Mouse (Mus musculus) erythroblast, embryonic 14.5 days (primary cell): ENCODE results near the gene Slc39a5. TPM values are rescaled to one million over a fixed set of nuclear protein-coding genes. Genes with fewer than 3 reads are reported as not detected.
A peak's percentile ranks its signal among the peaks of the same experiment; 100 is the strongest.

Source experiments
- H3K27me3 ChIP-seq: 2 replicates; pipeline ENCODE4 v1.6.1; 2012; ENCODE audit warnings: inconsistent platforms; ENCODE audit not compliant: control insufficient read depth
- H3K36me3 ChIP-seq: 2 replicates; pipeline ENCODE4 v1.6.1; 2012; ENCODE audit warnings: mild to moderate bottlenecking, inconsistent platforms; ENCODE audit not compliant: control insufficient read depth
- H3K4me1 ChIP-seq: 2 replicates; pipeline ENCODE4 v1.6.1; 2012; ENCODE audit warnings: inconsistent platforms; ENCODE audit not compliant: control insufficient read depth
- H3K4me3 ChIP-seq: replicated peaks from 2 replicates; pipeline ENCODE3; 2012; ENCODE audit warnings: moderate library complexity, mild to moderate bottlenecking, inconsistent platforms
- H3K9me3 ChIP-seq: 2 replicates; pipeline ENCODE4 v1.6.1; 2012; ENCODE audit warnings: low read length, inconsistent platforms, mixed read lengths; ENCODE audit not compliant: control insufficient read depth
- GATA1 ChIP-seq: IDR thresholded peaks from 2 replicates; pipeline ENCODE4 v1.6.1; 2012; ENCODE audit warnings: low read length, inconsistent platforms, mixed read lengths
- TAL1 ChIP-seq: IDR thresholded peaks from 3 replicates; pipeline ENCODE4 v1.6.1; 2012; ENCODE audit warnings: low read length, inconsistent platforms, mixed read lengths
- polyA plus RNA-seq: library from polyadenylated mRNA; stranded (reverse); fragments of >175 nt; gene quantifications from 2 replicates; pipeline ENCODE4 v1.2.3, GENCODE M21; 2012

The Slc39a5 gene
- 0.15 and 0.16 TPM in 2 replicates for polyA plus RNA-seq

- TF ChIP-seq TAL1 (no peak), GATA1 (no peak)
- peaks cover 10% of the 10 kb centered on the region for H3K4me1 ChIP-seq
- peaks cover 18% of the 10 kb centered on the region for H3K36me3 ChIP-seq
- no peaks in the 10 kb centered on the region for H3K9me3 ChIP-seq
- H3K27me3 ChIP-seq = no peaks in the 10 kb centered on the region
- H3K4me3 ChIP-seq = peak within 1 kb of the TSS; percentile 39
Observed at GRCm38 (mm10) chr10:128401056-128401455, at the start of gene Slc39a5. TSS of gene Slc39a5 (minus strand) at chr10:128401229.

DNA sequence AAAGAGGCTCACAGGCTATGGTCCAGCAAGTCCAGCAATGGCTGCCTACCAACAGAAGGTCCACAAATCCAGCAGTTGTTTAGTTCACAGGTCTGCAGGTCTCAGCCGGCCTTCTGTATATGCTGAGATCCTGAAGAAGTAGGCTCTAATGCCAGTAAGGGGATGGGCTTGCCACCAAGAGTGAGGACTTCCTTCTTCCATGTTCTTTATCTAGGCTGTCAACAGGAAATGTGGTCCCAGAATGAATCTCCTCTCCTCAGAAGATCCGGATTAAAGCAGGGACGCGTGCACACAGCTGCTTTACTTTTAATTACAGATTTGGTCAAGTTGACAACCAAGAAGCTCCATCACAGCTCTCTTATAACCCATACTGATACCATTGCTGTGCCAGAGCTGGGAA is 44.4 kb upstream of the Slc39a5 start:
- Histone ChIP-seq H3K4me3 (no peak overlapping the region), H3K27me3 (no peaks in the 10 kb centered on the region), H3K36me3 (peaks cover 12% of the 10 kb centered on the region), H3K4me1 (no peaks in the 10 kb centered on the region), H3K9me3 (no peaks in the 10 kb centered on the region)
- no peak for TF ChIP-seq TAL1
- no peak for TF ChIP-seq GATA1

- no peak overlapping the region for H3K4me3 ChIP-seq
- no peaks in the 10 kb centered on the region for H3K4me1 ChIP-seq
- peaks cover 22% of the 10 kb centered on the region for H3K36me3 ChIP-seq
- TF ChIP-seq TAL1 (no peak), GATA1 (no peak)
- H3K9me3 ChIP-seq = no peaks in the 10 kb centered on the region
- no peaks in the 10 kb centered on the region for H3K27me3 ChIP-seq
Observed at GRCm38 (mm10) chr10:128444354-128444753, 43.3 kb upstream of the Slc39a5 start.

DNA sequence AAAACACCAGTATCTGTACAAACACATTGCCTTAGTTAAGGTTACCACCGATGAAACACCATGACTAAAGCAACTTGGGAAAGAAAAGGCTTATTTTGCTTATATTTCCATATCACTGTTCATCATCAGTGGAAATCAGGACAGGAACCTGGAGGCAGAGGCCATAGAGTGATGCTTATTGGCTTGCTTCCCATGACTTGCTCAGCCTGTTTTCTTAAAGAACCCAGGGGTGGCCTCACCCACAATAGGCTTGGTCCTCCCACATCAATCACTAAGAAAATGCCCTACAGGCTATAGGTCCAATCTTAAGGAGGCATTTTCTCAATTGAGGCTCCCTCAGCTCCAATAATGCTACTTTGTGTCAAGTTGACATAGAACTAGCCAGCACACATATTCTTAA is 41.7 kb upstream of the Slc39a5 start:
- no peak for TF ChIP-seq TAL1
- TF ChIP-seq GATA1 = no peak
- no peaks in the 10 kb centered on the region for H3K4me1 ChIP-seq
- H3K27me3 ChIP-seq = no peaks in the 10 kb centered on the region
- no peaks in the 10 kb centered on the region for H3K9me3 ChIP-seq
- no peak overlapping the region for H3K4me3 ChIP-seq
- peaks cover 36% of the 10 kb centered on the region for H3K36me3 ChIP-seq

GRCm38 (mm10) chr10:128441324-128442119 is 40.5 kb upstream of the Slc39a5 start:
- H3K4me1 ChIP-seq = no peaks in the 10 kb centered on the region
- peaks cover 46% of the 10 kb centered on the region for H3K36me3 ChIP-seq
- H3K27me3 ChIP-seq = no peaks in the 10 kb centered on the region
- no peaks in the 10 kb centered on the region for H3K9me3 ChIP-seq
- TF ChIP-seq TAL1 = no peak
- no peak for TF ChIP-seq GATA1
- no peak overlapping the region for H3K4me3 ChIP-seq

- Histone ChIP-seq H3K4me3 (no peak overlapping the region), H3K4me1 (no peaks in the 10 kb centered on the region), H3K27me3 (no peaks in the 10 kb centered on the region), H3K36me3 (peaks cover 57% of the 10 kb centered on the region), H3K9me3 (no peaks in the 10 kb centered on the region)
- TF ChIP-seq GATA1 (no peak), TAL1 (no peak)
Observed at GRCm38 (mm10) chr10:128440407-128440806, 39.4 kb upstream of the Slc39a5 start.

DNA sequence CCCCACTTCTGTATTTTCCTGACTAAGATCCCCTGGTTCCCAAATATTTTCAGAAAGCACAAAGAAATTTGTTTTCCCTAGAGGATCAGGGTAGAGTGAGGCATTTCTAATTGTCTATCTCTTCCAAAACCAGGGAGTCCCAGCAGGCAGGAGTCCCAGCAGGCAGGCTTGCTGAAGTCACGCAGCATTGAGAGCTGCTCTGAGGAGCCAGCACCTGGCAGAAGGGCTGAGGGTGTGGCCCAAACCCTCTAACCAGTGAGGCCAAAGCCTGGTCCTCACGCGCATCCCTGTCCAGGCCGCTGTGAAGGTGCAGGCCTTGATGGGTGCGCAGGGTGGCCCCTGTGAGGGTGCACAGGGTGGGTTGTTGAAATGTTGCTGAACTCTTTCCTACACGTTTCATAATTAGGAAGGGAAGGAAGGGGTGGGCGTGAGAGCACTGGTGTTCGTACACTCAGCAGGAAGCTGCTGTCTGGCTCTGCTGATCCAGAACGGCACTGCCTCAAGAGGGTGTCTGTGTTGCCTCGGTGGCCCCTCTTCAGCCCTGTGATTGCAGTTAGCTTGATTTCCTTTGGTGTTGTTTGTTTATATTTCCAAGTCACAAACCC is 37.7 kb upstream of the Slc39a5 start:
- H3K36me3 ChIP-seq = peaks cover 65% of the 10 kb centered on the region
- no peaks in the 10 kb centered on the region for H3K27me3 ChIP-seq
- H3K4me3 ChIP-seq = no peak overlapping the region
- H3K9me3 ChIP-seq = no peaks in the 10 kb centered on the region
- TF ChIP-seq TAL1 (no peak), GATA1 (no peak)
- no peaks in the 10 kb centered on the region; the same call in 1 of the 2 replicates for H3K4me1 ChIP-seq

- H3K4me3 ChIP-seq = no peak overlapping the region
- H3K27me3 ChIP-seq = no peaks in the 10 kb centered on the region
- H3K4me1 ChIP-seq = no peaks in the 10 kb centered on the region; the same call in 1 of the 2 replicates
- no peaks in the 10 kb centered on the region for H3K9me3 ChIP-seq
- peaks cover 67% of the 10 kb centered on the region for H3K36me3 ChIP-seq
- TF ChIP-seq TAL1 = no peak
- no peak for TF ChIP-seq GATA1
Observed at GRCm38 (mm10) chr10:128436376-128436775, 35.3 kb upstream of the Slc39a5 start.

GRCm38 (mm10) chr10:128435873-128436272 is 34.8 kb upstream of the Slc39a5 start:
- H3K36me3 ChIP-seq = peaks cover 64% of the 10 kb centered on the region

More at GRCm38 (mm10) chr10:128435873-128436272, 34.8 kb upstream of the Slc39a5 start:
- H3K9me3 ChIP-seq = no peaks in the 10 kb centered on the region
- H3K4me3 ChIP-seq = no peak overlapping the region
- TF ChIP-seq TAL1 (no peak), GATA1 (no peak)
- no peaks in the 10 kb centered on the region; the same call in 1 of the 2 replicates for H3K4me1 ChIP-seq
- no peaks in the 10 kb centered on the region for H3K27me3 ChIP-seq
